Mouse (Mus musculus): Measurements from ENCODE around the gene Nsrp1. TPM values are rescaled to one million over a fixed set of nuclear protein-coding genes. Genes with fewer than 3 reads are reported as not detected.

Gene Nsrp1
- polyA plus RNA-seq, 1 experiment = 20.5 TPM

- TF ChIP-seq POLR2A (IDR thresholded peaks at IDR 0.05; ENCODE audit: borderline replicate concordance, control insufficient read depth, low read depth, low read length) = no peak
- TF ChIP-seq CTCF (IDR thresholded peaks at IDR 0.05; ENCODE audit: control insufficient read depth, insufficient read depth, low read length) = peak; percentile 35; the same call in 1 of the 2 replicates
- 70% methylated on average over 4 of the region's 4 CpGs for WGBS
- H3K4me1 ChIP-seq (ENCODE audit: control insufficient read depth, insufficient read depth, low read length) = no peaks in the 10 kb centered on the region; the same call in 1 of the 2 replicates
These were observed 7.5 kb downstream of the Nsrp1 start for GRCm38 (mm10) chr11:77070721-77071120.

GRCm38 (mm10) chr11:77068825-77069224 lies 9.4 kb downstream of the Nsrp1 start:
- 77% methylated on average over 4 of the region's 4 CpGs for WGBS
- TF ChIP-seq POLR2A (IDR thresholded peaks at IDR 0.05; ENCODE audit: borderline replicate concordance, control insufficient read depth, low read depth, low read length) (no peak), CTCF (IDR thresholded peaks at IDR 0.05; ENCODE audit: control insufficient read depth, insufficient read depth, low read length) (no peak)
- Histone ChIP-seq H3K4me1 (ENCODE audit: control insufficient read depth, insufficient read depth, low read length) (no peaks in the 10 kb centered on the region), H3K4me3 (replicated peaks; ENCODE audit: control insufficient read depth, low read depth, low read length) (no peak overlapping the region), H3K27ac (ENCODE audit: control insufficient read depth, insufficient read depth, low read depth, low read length, poor library complexity) (no peak overlapping the region)

More at GRCm38 (mm10) chr11:77070721-77071120, 7.5 kb downstream of the Nsrp1 start:
- H3K27ac ChIP-seq (ENCODE audit: control insufficient read depth, insufficient read depth, low read depth, low read length, poor library complexity) = no peak overlapping the region
- no peak overlapping the region for H3K4me3 ChIP-seq (replicated peaks; ENCODE audit: control insufficient read depth, low read depth, low read length)

DNA sequence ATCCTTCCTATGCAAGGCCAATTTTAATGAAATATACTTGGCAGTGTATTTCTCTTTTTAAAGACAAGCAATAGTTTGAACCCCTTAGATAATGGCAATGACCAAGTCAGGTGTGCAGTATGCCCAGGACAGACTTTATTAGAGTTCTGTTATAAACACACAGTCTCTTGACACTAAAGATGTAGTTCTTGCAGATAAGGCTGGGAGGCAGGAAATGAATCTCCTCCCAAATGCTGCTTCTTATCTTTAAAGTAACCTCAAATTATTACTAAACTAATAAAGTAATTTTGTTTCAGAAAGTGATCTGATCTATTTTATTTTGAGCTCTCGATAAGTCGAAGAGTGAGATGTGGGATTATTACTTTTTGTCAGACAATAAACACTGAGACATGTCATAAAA lies 14.8 kb downstream of the Nsrp1 start:
- no peak overlapping the region for H3K4me3 ChIP-seq (replicated peaks; ENCODE audit: control insufficient read depth, low read depth, low read length)
- no peak overlapping the region for H3K27ac ChIP-seq (ENCODE audit: control insufficient read depth, insufficient read depth, low read depth, low read length, poor library complexity)
- H3K4me1 ChIP-seq (ENCODE audit: control insufficient read depth, insufficient read depth, low read length) = no peaks in the 10 kb centered on the region
- TF ChIP-seq CTCF (IDR thresholded peaks at IDR 0.05; ENCODE audit: control insufficient read depth, insufficient read depth, low read length) = no peak
- TF ChIP-seq POLR2A (IDR thresholded peaks at IDR 0.05; ENCODE audit: borderline replicate concordance, control insufficient read depth, low read depth, low read length) = no peak
- WGBS = 76% methylated on average over 2 of the region's 2 CpGs

- WGBS = 64% methylated on average over 5 of the region's 5 CpGs
- Histone ChIP-seq H3K27ac (ENCODE audit: control insufficient read depth, insufficient read depth, low read depth, low read length, poor library complexity) (no peak overlapping the region), H3K4me3 (replicated peaks; ENCODE audit: control insufficient read depth, low read depth, low read length) (no peak overlapping the region), H3K4me1 (ENCODE audit: control insufficient read depth, insufficient read depth, low read length) (no peaks in the 10 kb centered on the region)
- no peak for TF ChIP-seq POLR2A (IDR thresholded peaks at IDR 0.05; ENCODE audit: borderline replicate concordance, control insufficient read depth, low read depth, low read length)
- no peak for TF ChIP-seq CTCF (IDR thresholded peaks at IDR 0.05; ENCODE audit: control insufficient read depth, insufficient read depth, low read length)
These were observed 16.3 kb downstream of the Nsrp1 start for GRCm38 (mm10) chr11:77061951-77062350.

GRCm38 (mm10) chr11:77042816-77043215 lies 35.4 kb downstream of the Nsrp1 start:
- Histone ChIP-seq H3K4me3 (replicated peaks; ENCODE audit: control insufficient read depth, low read depth, low read length) (no peak overlapping the region), H3K27ac (ENCODE audit: control insufficient read depth, insufficient read depth, low read depth, low read length, poor library complexity) (no peak overlapping the region), H3K4me1 (ENCODE audit: control insufficient read depth, insufficient read depth, low read length) (no peaks in the 10 kb centered on the region)
- whole genome bisulfite sequencing = 91% methylated on average over 2 of the region's 2 CpGs
- TF ChIP-seq POLR2A (IDR thresholded peaks at IDR 0.05; ENCODE audit: borderline replicate concordance, control insufficient read depth, low read depth, low read length) = no peak
- no peak for TF ChIP-seq CTCF (IDR thresholded peaks at IDR 0.05; ENCODE audit: control insufficient read depth, insufficient read depth, low read length)

DNA sequence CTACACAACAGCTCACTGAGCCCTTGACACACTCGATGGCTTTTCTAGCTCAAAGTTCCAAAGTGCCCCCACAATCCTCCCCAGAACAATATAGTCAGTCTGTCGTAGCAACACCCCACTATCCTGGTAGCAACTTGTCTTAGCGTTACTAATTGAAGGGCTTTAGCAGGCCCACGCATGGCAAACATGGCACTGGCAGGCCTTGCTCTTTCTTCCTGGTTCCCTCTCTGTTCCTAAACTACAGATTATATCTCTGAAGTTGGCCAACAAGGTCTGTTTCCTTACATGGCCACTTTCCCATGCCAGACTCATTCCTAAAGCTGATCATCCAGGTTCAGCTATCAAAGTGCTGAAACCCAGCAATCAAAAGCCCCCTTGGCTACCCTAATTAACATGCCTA lies 36.3 kb downstream of the Nsrp1 start:
- no peaks in the 10 kb centered on the region for H3K4me1 ChIP-seq (ENCODE audit: control insufficient read depth, insufficient read depth, low read length)
- TF ChIP-seq POLR2A (IDR thresholded peaks at IDR 0.05; ENCODE audit: borderline replicate concordance, control insufficient read depth, low read depth, low read length) (no peak), CTCF (IDR thresholded peaks at IDR 0.05; ENCODE audit: control insufficient read depth, insufficient read depth, low read length) (no peak)
- WGBS = 84% methylated on average over 4 of the region's 4 CpGs

GRCm38 (mm10) chr11:77031151-77031934 lies 46.9 kb downstream of the Nsrp1 start:
- Histone ChIP-seq H3K27ac (ENCODE audit: control insufficient read depth, insufficient read depth, low read depth, low read length, poor library complexity) (no peak overlapping the region), H3K4me1 (ENCODE audit: control insufficient read depth, insufficient read depth, low read length) (no peaks in the 10 kb centered on the region), H3K4me3 (replicated peaks; ENCODE audit: control insufficient read depth, low read depth, low read length) (no peak overlapping the region)
- TF ChIP-seq CTCF (IDR thresholded peaks at IDR 0.05; ENCODE audit: control insufficient read depth, insufficient read depth, low read length) = no peak
- no peak for TF ChIP-seq POLR2A (IDR thresholded peaks at IDR 0.05; ENCODE audit: borderline replicate concordance, control insufficient read depth, low read depth, low read length)
- 26% methylated on average over 14 of the region's 14 CpGs for WGBS

More for the DNA sequence above, 36.3 kb downstream of the Nsrp1 start:
- Histone ChIP-seq H3K27ac (ENCODE audit: control insufficient read depth, insufficient read depth, low read depth, low read length, poor library complexity) (no peak overlapping the region), H3K4me3 (replicated peaks; ENCODE audit: control insufficient read depth, low read depth, low read length) (no peak overlapping the region)

- Histone ChIP-seq H3K27ac (ENCODE audit: control insufficient read depth, insufficient read depth, low read depth, low read length, poor library complexity) (no peak overlapping the region), H3K4me3 (replicated peaks; ENCODE audit: control insufficient read depth, low read depth, low read length) (no peak overlapping the region), H3K4me1 (ENCODE audit: control insufficient read depth, insufficient read depth, low read length) (no peaks in the 10 kb centered on the region)
- 83% methylated on average over 3 of the region's 3 CpGs for WGBS
- TF ChIP-seq POLR2A (IDR thresholded peaks at IDR 0.05; ENCODE audit: borderline replicate concordance, control insufficient read depth, low read depth, low read length) (no peak), CTCF (IDR thresholded peaks at IDR 0.05; ENCODE audit: control insufficient read depth, insufficient read depth, low read length) (no peak)
These were observed 50.1 kb downstream of the Nsrp1 start for GRCm38 (mm10) chr11:77028157-77028556.

All from bone marrow, adult 2 months (tissue).